Mouse (Mus musculus) thymus, adult 2 months (tissue): ENCODE measurements at regions not wholly inside any gene's neighbourhood (a gene's known extent, or its start where the extent isn't known, plus 50 kb on each side); places are given as distances from the start of the nearest gene placed in this dataset.

Experiments
- DNase-seq: peaks from one replicate; pipeline ENCODE4 v3.0.0; 2021
- H3K27ac ChIP-seq: fragments of 200-500 bp; 2 replicates; pipeline ENCODE4 v1.5.1; 2012; ENCODE audit warnings: low read length, control low read depth; ENCODE audit not compliant: control insufficient read depth, insufficient read depth
- H3K27me3 ChIP-seq: fragments of 200-500 bp; 2 replicates; pipeline ENCODE4 v1.6.1; 2012; ENCODE audit warnings: mild to moderate bottlenecking, low read length, moderate library complexity, mixed read lengths; ENCODE audit not compliant: control insufficient read depth, insufficient read depth
- H3K36me3 ChIP-seq: fragments of 200-500 bp; 2 replicates; pipeline ENCODE4 v1.6.1; 2012; ENCODE audit warnings: mild to moderate bottlenecking, low read length, moderate library complexity; ENCODE audit not compliant: control insufficient read depth, insufficient read depth
- H3K4me1 ChIP-seq: fragments of 200-500 bp; replicated peaks from 2 replicates; pipeline ENCODE4 v1.6.1; 2012; ENCODE audit warnings: low read length; ENCODE audit not compliant: control insufficient read depth, insufficient read depth
- H3K4me3 ChIP-seq: fragments of 200-500 bp; 2 replicates; pipeline ENCODE4 v1.5.1; 2012; ENCODE audit warnings: mild to moderate bottlenecking, low read length, control low read depth, moderate library complexity; ENCODE audit not compliant: control insufficient read depth, insufficient read depth
- CTCF ChIP-seq: fragments of 200-500 bp; IDR thresholded peaks from 2 replicates; pipeline ENCODE4 v1.5.1; 2012; ENCODE audit warnings: mild to moderate bottlenecking, control low read depth, low read length, moderate library complexity, borderline replicate concordance; ENCODE audit not compliant: control insufficient read depth, poor library complexity, insufficient read depth; ENCODE audit errors: extremely low read depth
- POLR2A ChIP-seq: fragments of 200-500 bp; IDR thresholded peaks from 2 replicates; pipeline ENCODE4 v1.6.1; 2012; ENCODE audit warnings: mild to moderate bottlenecking, low read length, control low read depth, moderate library complexity; ENCODE audit not compliant: control insufficient read depth, poor library complexity, insufficient read depth; ENCODE audit errors: extremely low read depth
- WGBS: fragments of 180-500 bp; shearing (Covaris S2); methylation state at CpG from one replicate; pipeline ENCODE4 v1.1.7; 2018; 5-methylcytosine and 5-hydroxymethylcytosine counted together

DNA sequence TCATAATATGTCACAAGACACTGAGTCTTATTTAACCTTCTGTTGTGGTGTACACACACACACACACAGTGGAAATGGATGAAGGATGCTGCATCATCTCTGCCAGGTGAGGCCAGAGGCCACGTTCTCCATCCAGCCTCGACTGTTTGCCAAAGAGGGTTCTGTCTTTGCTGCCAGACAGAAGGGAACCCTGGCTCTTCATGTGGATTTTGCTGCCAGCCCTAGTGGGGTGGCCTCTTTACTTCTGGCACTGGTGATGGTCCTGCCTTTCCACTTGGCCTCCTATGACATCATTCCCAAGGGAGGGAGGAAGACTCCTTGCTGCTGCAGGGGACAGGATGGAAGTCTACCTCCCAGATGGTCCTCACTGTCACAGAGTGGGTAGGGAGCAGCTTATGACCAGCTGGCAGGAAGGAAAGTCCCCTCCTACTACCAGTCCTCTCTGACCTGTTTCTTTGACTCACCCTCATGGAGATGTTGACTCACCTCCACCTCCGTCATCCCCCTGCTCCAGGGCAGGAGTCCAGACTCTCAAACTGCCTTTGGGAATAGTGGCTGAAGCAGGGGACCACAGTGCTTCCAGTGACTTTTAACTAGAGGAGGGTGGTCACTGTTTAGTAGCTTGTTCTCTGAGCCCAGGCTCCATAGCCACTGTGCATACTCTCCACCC is 122.4 kb upstream of the Mpp6 start:
- Histone ChIP-seq H3K36me3 (no peaks in the 10 kb centered on the region), H3K4me3 (no peak overlapping the region), H3K4me1 (no peaks in the 10 kb centered on the region), H3K27ac (no peak overlapping the region), H3K27me3 (no peaks in the 10 kb centered on the region)
- TF ChIP-seq CTCF (no peak), POLR2A (no peak)
- 86% methylated on average over 3 of the region's 3 CpGs for WGBS
- no peak for DNase-seq

- no peak overlapping the region for H3K27ac ChIP-seq
- WGBS = 96% methylated on average over 9 of the region's 9 CpGs
- no peaks in the 10 kb centered on the region for H3K4me1 ChIP-seq
- no peaks in the 10 kb centered on the region for H3K36me3 ChIP-seq
- no peak for DNase-seq
- TF ChIP-seq POLR2A (no peak), CTCF (no peak)
- H3K4me3 ChIP-seq = no peak overlapping the region
- no peaks in the 10 kb centered on the region for H3K27me3 ChIP-seq
Measured at GRCm38 (mm10) chr6:49989585-49990521, 120.2 kb upstream of the Mpp6 start.

DNA sequence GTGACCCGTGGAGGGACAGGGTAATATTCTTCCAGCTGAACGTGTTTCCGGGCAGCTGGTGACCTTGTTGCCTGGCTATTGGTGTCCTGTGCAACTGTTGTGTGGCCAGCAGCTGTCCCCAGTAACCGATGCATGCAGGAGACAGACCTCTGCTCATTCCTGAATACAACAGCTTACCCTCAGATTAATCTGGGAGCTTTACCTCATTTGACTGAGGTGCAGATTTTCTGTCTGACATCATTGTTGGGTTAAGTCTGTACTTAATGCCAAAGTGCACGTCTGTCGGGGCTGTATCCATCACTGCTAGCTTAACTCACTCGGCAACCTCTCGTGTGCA is 119.6 kb upstream of the Mpp6 start:
- Histone ChIP-seq H3K27ac (no peak overlapping the region), H3K4me1 (no peaks in the 10 kb centered on the region), H3K4me3 (no peak overlapping the region), H3K36me3 (no peaks in the 10 kb centered on the region), H3K27me3 (no peaks in the 10 kb centered on the region)
- WGBS = 94% methylated on average over 8 of the region's 8 CpGs
- TF ChIP-seq POLR2A = no peak
- TF ChIP-seq CTCF = no peak
- no peak for DNase-seq

GRCm38 (mm10) chr6:49999365-49999764 is 110.7 kb upstream of the Mpp6 start:
- Histone ChIP-seq H3K27me3 (no peaks in the 10 kb centered on the region), H3K27ac (no peak overlapping the region), H3K36me3 (no peaks in the 10 kb centered on the region), H3K4me3 (no peak overlapping the region), H3K4me1 (no peaks in the 10 kb centered on the region)
- WGBS = 96% methylated on average over 11 of the region's 11 CpGs
- no peak for TF ChIP-seq POLR2A
- TF ChIP-seq CTCF = no peak
- no peak for DNase-seq

GRCm38 (mm10) chr6:50008074-50008473 is 102.0 kb upstream of the Mpp6 start:
- Histone ChIP-seq H3K36me3 (no peaks in the 10 kb centered on the region), H3K4me1 (peaks cover 28% of the 10 kb centered on the region), H3K27me3 (no peaks in the 10 kb centered on the region), H3K4me3 (no peak overlapping the region), H3K27ac (peak overlapping the region; percentile 54; the same call in 1 of the 2 replicates)
- no peak for TF ChIP-seq POLR2A
- no peak for TF ChIP-seq CTCF
- WGBS = 88% methylated on average over 4 of the region's 4 CpGs
- DNase-seq = peak; percentile 7

DNA sequence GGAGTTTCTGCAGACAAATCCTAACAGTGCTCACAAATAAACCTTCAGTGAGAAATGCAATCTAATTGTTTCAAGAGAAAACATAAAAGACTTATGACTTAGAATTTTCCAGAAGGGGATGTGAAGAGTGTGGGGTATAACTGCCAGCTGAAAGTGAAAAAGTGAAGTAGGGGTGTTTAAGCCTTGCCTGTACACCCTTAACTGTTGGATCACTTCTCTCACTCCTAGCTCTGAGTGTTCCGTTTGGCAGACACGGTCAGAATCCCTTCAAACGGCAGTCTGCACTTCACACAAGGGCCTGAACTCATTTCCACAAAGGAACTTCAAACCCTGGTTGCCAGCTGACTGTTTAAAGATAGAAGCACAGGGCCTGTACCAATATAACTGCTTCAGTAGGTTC is 101.2 kb upstream of the Mpp6 start:
- 2% methylated on average over 3 of the region's 3 CpGs for WGBS
- DNase-seq = no peak
- peak overlapping the region; percentile 90 for H3K27ac ChIP-seq

More for the DNA sequence above, 101.2 kb upstream of the Mpp6 start:
- peaks cover 28% of the 10 kb centered on the region for H3K4me1 ChIP-seq
- no peak overlapping the region for H3K4me3 ChIP-seq
- TF ChIP-seq POLR2A = no peak
- TF ChIP-seq CTCF = no peak
- no peaks in the 10 kb centered on the region for H3K27me3 ChIP-seq
- no peaks in the 10 kb centered on the region for H3K36me3 ChIP-seq
